Mouse (Mus musculus) CH12.LX (cell line): ENCODE measurements at regions not wholly inside any gene's neighbourhood (a gene's known extent, or its start where the extent isn't known, plus 50 kb on each side); places are given as distances from the start of the nearest gene placed in this dataset.

Source experiments
- CHD1 ChIP-seq: IDR thresholded peaks from 2 replicates; pipeline ENCODE4 v1.6.1; 2012; ENCODE audit warnings: low read depth, low read length, improper control_type of control experiment, inconsistent platforms
- CTCF ChIP-seq, 2 experiments: IDR thresholded peaks in 1 of 2; conservative IDR thresholded peaks in 1 of 2; 2 replicates each; pipeline ENCODE4 v1.5.1; 2011 to 2012; ENCODE audit warnings: low read depth in 2 of 2, low read length in 2 of 2, improper control_type of control experiment in 1 of 2, inconsistent platforms in 1 of 2, mild to moderate bottlenecking in 1 of 2, moderate library complexity in 1 of 2
- MAFK ChIP-seq: IDR thresholded peaks from 2 replicates; pipeline ENCODE4 v1.6.1; 2011; ENCODE audit warnings: low read length, improper control_type of control experiment; ENCODE audit not compliant: insufficient replicate concordance
- POLR2A ChIP-seq: IDR thresholded peaks from 2 replicates; pipeline ENCODE4 v1.6.1; 2011; ENCODE audit warnings: low read depth, mild to moderate bottlenecking, improper control_type of control experiment, low read length
- SMC3 ChIP-seq: IDR thresholded peaks from 2 replicates; pipeline ENCODE4 v1.6.1; 2011; ENCODE audit warnings: low read depth, low read length, improper control_type of control experiment
- UBTF ChIP-seq: IDR thresholded peaks from 2 replicates; pipeline ENCODE4 v1.6.1; 2012; ENCODE audit warnings: low read depth, mild to moderate bottlenecking, inconsistent platforms, low read length, improper control_type of control experiment, moderate library complexity
- ZNF384 ChIP-seq: IDR thresholded peaks from 2 replicates; pipeline ENCODE4 v1.6.1; 2012; ENCODE audit warnings: low read depth, low read length, improper control_type of control experiment, inconsistent platforms

DNA sequence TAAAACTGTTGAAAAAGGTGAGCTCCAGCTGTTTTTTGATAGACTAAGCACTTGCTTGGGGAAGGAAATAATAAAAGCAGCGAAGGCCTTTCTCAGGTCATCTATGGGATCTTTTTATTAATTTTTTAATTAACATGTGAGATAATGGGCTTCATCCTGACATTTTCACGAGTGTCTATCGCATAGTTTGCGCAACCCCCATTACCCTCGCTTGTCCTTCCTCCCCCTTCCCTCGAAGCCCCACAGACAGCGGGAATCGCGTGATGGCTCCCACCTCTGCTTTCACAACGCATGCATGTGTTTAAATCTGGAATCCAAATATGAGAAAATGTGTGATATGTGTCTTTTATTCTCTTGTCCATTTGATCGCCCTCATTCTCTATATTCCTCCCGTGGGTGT is 100.0 kb upstream of the Sox2 start:
- TF ChIP-seq CTCF (conservative IDR thresholded peaks at IDR 0.05 in 1 of 2, IDR thresholded peaks at IDR 0.05 in 1 of 2; ENCODE audit: low read depth in 2 of 2, low read length in 2 of 2) (no peak), CHD1 (no peak), POLR2A (no peak), MAFK (no peak), ZNF384 (no peak), UBTF (no peak), SMC3 (no peak)
